Mouse (Mus musculus) brain, embryonic 14.5 days (tissue): ENCODE data around the gene Hykk.
A peak's percentile ranks its signal among the peaks of the same experiment; 100 is the strongest.

Experiments
- CTCF ChIP-seq: fragments of 200-500 bp; IDR thresholded peaks from 2 replicates; pipeline ENCODE4 v1.5.1; 2012; ENCODE audit warnings: inconsistent platforms, mild to moderate bottlenecking, moderate library complexity, borderline replicate concordance; ENCODE audit not compliant: insufficient read depth, insufficient read length; ENCODE audit errors: extremely low read depth
- POLR2A ChIP-seq: fragments of 200-500 bp; IDR thresholded peaks from 2 replicates; pipeline ENCODE4 v1.6.1; 2012; ENCODE audit warnings: mild to moderate bottlenecking, inconsistent platforms, borderline replicate concordance; ENCODE audit not compliant: poor library complexity, insufficient read depth, insufficient read length, severe bottlenecking; ENCODE audit errors: extremely low read depth

- TF ChIP-seq POLR2A (no peak), CTCF (peak; percentile 29; the same call in 1 of the 2 replicates)
Observed at GRCm38 (mm10) chr9:54897097-54897496, 20.0 kb upstream of the Hykk start.
